Mouse (Mus musculus): Measurements from ENCODE around the gene Usp30.

The Usp30 gene

DNA sequence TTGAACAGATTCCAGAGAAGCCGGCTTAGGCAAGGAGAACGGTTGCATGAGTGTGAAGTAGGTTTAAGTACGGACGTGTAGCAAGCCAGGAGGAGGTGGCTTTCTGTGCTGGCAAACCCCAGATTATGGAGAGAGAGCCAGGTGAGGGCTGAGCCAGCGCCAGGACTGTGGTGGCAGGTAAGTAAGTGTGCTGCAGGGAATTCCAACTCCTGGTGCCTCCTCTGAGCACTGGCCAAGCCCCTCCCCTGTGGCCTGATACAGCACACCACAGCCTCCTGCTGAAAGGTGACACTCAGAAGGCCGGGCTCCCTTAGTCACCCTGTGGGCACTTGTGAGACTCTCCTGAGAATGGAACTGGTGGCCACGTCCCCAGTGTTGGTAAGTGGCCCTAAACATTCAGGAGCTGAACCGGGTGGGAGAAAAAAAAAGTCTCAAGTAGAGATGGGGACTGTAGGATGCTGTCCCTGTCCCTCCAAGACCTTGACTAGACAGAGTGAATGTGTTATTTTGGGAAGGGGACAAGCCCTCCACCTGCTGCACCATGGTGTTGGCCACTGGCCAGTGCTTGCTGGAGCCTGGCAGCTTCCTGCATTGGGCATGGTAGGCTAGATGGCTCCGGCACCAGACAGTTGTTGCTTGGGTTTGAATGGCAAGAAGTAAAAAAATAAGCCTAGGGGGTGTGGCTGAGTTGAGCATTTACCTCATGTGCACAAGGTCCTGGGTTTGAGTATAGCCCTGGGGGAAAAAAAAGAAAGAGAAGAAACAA, 90.1 kb downstream of the Usp30 start:
- no peak for DNase-seq (ENCODE audit: low spot score in 2 of 2)

DNA sequence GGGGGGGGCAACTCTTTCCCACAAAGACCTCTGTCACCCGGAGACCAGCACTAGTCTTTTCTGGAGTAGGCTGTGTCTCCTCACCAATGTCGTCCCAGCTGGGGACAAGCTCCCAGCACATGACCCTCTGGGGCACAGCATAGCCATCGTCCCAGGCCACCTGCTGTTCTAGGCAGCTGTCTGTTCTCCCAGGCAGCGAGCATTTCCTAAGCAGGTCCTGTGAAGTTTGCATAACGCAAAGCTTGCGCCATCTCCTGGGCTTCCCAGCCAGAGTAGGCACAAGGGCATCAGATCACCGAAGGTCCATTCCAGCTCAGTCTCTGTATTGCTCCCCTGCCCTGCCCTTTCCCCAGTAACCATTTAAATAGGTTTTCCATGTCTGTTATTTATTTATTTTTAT, 92.0 kb downstream of the Usp30 start:
- DNase-seq (ENCODE audit: low spot score in 2 of 2), result no peak

DNA sequence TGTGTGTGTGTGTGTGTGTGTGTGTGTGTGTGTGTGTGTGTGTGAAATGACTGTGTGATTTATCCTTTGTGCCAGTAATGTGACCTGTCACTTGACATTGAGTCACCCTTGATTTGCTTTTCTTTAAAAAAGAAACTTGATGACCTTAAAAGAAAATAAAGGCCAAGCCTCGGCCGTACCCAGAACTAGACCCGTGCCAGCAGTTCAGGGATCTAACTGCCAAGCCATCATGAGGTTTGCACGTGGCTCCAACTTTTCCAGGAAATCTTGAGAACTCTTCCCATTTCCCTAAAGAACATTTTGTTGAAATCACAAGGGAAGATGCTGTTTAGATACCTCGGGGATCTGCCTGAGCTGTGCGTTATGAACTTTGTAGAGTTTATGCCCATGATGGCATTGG, 96.2 kb downstream of the Usp30 start:
- no peak for DNase-seq (ENCODE audit: low spot score in 2 of 2)

DNA sequence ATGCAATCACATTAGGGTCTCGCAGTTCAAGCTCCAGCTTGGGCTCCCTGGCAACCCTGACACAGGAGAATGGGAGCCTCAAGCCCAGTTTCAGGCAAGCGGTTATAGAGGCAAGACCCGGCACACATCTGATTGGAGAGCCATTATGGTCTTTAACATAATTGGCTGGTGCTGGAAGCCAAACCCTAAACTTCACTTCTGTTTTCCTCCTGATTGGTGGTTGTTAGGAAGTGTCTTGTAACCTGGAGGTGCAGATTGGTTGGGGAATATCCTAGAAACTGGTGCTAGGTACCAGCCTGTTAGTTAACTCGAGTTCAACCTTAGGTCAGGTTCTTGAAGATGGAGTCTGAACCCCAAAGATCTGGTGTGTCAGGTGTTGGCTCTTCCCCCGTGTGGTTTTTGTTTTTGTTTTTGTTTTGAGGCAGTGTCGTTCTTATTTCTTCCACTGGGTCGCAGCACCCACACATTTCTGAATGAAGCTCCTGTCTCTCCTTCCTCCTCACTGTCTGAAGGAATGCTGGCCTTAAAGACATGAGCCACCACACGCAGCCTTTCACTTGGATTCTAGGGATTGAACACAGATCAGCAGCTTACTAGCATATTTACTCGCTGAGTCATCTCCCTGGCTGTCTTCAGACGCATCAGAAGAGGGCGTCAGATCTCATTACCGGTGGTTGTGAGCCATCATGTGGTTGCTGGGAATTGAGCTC, 97.0 kb downstream of the Usp30 start:
- no peak for DNase-seq (ENCODE audit: low spot score in 2 of 2)

DNA sequence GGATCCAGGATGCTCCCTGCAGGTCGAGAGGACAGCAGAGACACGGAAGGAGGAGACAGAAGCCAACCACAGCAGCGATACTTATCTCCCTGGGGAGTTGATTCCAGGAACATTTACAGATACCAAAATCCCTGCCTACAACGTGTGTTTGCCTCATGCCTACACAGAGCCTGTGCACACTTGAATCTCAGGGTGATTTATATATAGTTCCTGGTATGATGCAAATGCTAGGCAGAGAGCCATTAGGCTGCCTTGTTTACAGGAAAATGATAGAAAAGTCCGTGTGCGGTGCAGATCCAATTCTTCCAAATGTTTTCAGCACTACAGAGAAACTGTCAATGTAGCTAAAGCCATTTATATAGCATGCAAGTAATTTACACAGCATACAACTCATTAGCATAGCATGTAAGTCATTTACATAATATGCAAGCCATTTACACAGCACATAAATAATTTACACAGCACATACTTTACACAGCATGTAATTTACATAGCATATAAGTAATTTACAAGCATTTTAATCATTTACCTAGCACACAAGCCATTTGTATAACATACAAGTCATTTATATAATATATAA, 97.9 kb downstream of the Usp30 start:
- DNase-seq (ENCODE audit: low spot score in 2 of 2), result no peak

DNA sequence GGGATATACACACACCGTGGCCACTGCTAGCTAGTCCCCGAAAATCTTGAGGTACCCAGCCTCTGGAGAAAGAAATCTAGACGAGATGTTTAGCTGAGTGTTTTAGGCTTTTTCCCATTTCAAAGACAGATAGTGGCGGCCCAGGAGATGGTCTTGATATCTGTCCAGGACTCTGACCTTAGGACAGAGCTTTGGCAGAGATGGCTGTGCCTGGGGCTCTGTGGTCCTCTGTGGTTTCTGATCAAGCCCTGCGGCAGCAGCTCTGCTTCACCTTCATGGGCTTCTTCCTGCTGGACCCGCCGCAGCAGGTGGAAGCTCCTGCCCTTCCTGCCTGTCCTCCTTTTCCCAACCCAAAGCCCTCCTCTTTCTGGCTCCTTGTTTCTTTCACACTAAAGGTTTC, 105.1 kb downstream of the Usp30 start:
- no peak for DNase-seq (ENCODE audit: low spot score in 2 of 2)

DNA sequence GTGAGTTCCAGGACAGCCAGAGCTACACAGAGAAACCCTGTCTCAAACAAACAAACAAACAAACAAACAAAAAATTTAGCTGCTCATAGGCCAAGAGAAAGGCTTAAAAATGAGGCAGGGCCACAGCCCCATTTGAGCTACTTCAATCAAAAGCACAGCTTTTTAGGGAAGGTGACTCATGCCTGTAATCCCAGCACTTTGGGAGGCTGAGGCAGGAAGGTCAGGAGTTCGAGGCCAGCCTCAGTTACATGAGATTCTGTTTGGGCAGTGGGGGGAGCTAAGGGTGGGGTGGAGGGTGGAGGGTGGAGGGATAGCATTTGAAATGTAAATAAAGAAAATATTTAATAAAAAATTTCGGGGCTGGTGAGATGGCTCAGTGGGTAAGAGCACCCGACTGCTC, 107.7 kb downstream of the Usp30 start:
- DNase-seq (ENCODE audit: low spot score in 2 of 2), result no peak

DNA sequence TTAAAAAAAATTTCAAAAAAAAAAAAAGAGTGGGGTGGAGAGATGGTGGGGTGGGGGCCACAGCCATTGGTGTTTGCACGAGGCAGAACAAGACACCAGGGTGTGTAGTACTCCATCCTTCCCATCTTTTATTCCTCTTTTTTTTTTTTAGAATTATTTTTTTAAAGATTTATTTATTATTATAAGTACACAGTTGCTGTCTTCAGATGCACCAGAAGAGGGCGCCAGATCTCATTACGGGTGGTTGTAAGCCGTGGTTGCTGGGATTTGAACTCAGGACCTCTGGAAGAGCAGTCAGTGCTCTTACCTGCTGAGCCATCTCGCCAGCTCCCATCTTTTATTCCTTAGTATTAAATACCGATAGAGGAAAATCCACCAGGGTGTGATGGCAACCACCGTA, 108.2 kb downstream of the Usp30 start:
- DNase-seq (ENCODE audit: low spot score in 2 of 2), result no peak

DNA sequence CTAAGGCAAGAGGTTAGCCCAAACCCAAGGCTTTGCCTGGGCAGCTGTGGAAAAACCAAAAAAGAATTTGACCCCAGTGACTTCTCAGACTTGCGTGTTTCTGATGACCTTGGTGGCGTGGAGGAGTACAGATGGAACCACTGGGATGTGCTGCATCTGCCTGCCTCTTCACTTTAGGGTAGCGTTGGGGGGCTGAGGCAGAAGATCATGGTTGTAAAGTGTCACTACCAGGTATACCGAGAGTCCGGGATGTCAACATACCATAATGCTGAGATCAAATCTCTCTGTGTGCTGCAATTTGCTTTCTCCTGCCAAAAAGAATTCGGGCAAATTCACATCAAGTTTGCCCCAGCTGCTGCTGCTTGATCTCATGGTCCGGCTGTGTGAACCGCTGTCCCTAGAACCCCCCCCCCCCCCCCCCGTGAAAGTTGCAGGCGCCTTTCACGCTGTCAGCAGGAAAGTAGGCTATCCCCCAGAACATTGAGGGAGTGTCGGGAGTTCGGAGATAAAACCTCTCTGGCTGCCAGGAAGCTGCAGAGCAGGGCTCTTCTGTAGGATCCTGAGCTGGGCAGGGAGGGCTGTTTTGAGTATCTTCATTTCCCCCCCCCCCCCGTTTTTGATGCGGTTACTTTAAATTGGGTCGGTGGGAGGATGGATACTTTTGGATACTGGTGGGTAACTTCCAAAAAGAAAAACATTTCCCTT, 108.8 kb downstream of the Usp30 start:
- no peak for DNase-seq (ENCODE audit: low spot score in 2 of 2)
